Mouse (Mus musculus): ENCODE measurements around the gene Cyp2c50.
"Not testable (repeated sequence)": the region's sequence is repeated elsewhere in the genome, so short reads cannot be mapped to it uniquely, and the experiment has no call there.

Cyp2c50 gene

DNA sequence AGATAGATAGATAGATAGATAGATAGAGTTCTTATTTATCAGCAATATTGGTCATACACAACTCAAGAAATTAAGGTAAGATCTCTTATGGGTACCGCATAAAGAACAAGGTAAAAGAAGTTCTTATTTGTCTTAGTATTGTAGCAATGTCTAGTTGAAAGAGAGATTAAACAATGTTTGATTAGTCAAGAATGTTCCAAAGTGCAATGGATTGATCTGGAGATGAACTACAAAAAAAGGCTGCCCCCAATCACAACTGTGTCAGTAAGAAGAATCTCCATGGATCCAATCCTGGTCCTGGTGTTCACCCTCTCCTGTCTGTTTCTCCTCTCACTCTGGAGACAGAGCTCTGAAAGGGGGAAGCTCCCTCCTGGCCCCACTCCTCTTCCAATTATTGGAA lies at the start of gene Cyp2c50:
Gene Cyp2c50 (plus strand): TSS at position 268 of the 400 bp plus-strand sequence.
- DNase-seq (ENCODE audit: low spot score) = not testable (repeated sequence)

DNA sequence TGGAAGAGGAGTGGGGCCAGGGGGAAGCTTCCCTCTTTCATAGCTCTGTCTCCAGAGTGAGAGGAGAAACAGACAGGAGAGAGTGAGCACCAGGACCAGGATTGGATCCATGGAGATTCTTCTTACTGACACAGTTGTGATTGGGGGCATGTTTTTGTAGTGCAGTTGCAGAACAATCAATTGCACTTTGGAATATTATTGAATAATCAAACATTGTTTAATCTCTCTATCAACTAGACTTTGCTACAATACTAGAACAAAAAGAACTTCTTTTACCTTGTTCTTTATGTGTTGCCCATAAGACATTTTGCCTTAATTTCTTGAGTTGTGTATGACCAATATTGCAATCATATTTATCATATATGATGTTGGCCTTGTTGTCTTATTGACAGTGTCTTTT lies 15.8 kb upstream of the Cyp2c50 start, which contains the start of gene Cyp2c54:
Gene Cyp2c54 (minus strand): TSS at position 127 of the 400 bp plus-strand sequence.
- DNase-seq (ENCODE audit: low spot score) = no peak

DNA sequence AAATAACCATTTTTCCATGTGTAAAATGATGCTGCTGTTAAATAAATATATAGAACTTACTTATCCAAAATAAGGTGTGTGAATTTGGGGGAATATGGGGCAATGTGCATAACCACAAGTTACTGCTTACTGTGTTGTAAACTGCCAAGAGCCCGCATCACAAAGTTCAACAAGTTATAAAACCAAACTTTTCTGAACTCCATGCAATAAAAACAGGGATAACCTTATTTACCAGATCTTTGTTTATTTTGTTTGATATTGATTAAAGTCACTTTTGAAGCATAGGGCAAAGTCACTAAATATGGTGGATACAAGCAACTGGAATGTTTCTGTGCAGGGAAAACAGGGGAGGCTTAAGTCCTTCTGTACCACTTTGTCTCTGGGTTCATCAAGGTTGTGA lies 1.1 kb upstream of the Cyp2c50 start:
- no peak for DNase-seq (ENCODE audit: low spot score)

DNA sequence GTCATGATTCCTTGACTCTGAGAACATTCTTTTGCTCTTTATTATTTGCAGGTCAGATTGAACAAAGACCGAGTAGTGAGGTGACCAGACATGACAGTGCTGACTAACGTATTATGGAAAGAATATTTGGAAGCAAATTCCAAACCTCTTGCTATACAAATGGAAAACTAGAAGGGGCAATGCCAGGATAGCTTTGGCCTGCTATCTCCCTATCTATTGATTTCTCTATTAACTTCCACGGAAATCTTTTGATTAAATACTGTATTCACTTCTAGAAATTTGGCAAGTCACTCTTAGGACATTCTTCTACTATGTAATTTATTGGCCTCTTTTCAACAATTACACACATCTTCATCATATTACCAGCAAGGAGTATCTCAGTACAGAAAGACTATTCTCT lies 1.6 kb downstream of the Cyp2c50 start:
- no peak for DNase-seq (ENCODE audit: low spot score)

DNA sequence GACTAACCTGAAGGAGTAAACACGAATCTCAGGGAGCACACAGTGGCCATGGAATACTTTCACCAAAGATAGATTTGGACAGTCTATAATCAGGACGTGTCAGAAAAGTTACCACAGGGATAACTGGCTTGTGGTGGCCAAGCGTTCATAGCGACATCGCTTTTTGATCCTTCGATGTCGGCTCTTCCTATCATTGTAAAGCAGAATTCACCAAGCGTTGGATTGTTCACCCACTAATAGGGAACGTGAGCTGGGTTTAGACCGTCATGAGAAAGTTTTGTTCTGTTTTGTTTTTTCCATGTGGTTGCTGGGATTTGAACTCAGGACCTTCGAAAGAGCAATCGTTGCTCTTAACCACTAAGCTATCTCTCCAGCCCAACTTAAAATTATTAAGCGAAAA lies 30.1 kb downstream of the Cyp2c50 start:
- not testable (repeated sequence) for DNase-seq (ENCODE audit: low spot score)

DNA sequence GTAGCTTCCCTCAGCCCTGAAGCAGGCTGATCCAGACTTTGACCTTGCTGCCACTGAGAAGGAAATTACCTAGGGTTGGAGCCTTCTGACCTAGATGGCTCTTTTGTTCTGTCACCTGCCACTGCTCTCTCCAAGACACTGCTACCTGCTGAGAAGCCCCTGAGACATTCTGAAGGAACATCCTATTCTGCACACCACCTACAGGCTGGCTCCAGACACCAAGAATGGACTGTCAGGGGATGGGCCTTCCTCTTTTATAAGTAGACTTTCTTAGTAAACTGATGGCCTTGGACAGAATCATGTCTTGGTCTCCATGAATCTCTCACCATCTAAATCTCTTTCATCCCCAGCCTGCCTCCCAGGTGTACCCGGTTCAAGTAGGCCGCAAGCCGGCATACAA lies 35.7 kb downstream of the Cyp2c50 start:
- not testable (repeated sequence) for DNase-seq (ENCODE audit: low spot score)

DNA sequence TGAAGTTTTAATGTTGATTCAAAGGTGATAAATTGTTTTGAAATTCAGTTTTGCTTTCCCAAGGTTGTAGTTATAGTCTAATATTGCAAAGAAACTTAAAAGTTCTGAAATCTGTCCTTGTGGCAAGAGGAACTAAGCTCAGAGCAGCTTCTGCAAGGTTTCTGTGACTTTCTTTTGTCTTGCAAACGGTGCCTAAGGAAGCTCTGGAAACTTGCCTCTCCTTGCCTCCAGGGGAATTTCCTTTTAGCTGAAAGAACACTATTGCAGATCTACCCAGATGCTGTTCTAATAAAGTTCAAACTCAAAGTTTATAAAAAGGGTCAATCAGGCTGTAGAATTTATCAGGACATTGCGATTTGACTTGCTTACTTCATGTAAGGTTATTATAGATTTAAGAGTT lies 37.5 kb downstream of the Cyp2c50 start:
- DNase-seq (ENCODE audit: low spot score) = not testable (repeated sequence)

All from spleen, adult 12 weeks (tissue).